Mouse (Mus musculus): ENCODE measurements around the gene Gpatch4.

Gene Gpatch4

GRCm38 (mm10) chr3:88042661-88043421 lies at the start of gene Gpatch4:
Gpatch4 (plus strand) TSS chr3:88043108.
- peak; percentile 97 for DNase-seq

- peak; percentile 70 for DNase-seq
Measured at GRCm38 (mm10) chr3:87993436-87993835, 49.5 kb upstream of the Gpatch4 start.

DNA sequence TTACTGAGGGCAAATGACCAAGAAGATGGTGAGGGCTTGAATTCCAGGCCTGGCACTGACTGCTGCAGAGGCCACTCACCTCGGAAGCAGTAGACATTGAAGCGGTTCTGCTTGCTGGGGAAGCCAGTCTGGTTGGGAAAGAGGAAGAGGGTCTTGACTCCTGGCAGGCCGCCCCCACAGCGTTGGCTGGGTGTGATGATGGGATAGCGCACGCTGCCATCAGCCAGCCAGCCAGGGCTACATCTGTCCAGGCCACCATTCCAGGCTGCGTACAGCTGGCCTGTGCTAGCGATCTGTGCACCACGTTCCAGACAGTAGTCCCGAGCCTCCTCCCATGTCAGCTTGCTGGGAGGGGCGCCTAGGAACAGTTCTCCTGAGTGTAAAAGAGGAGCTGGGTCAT lies 47.6 kb upstream of the Gpatch4 start:
- no peak for DNase-seq

DNA sequence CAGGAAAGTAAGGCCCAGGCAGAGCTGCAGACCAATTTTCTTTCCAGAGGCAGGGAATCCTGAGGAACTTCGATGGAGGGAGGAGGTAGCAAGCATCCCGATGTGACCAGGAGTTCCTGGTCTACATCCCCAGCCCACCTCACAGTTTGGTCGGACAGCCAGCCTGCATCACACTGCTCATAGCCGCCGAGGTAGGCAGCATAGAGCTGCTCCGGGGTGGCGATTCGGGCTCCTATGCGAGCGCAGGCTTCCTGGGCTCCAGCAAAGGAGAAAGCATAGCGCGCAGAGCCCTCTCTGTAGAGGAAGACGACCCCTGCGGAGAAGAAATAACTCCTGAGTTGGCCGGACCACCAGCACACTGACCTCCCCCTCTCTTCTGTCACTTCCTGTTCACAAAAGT lies 46.5 kb upstream of the Gpatch4 start:
- no peak for DNase-seq

GRCm38 (mm10) chr3:87996971-87997614 lies 45.8 kb upstream of the Gpatch4 start:
- peak; percentile 56 for DNase-seq

DNA sequence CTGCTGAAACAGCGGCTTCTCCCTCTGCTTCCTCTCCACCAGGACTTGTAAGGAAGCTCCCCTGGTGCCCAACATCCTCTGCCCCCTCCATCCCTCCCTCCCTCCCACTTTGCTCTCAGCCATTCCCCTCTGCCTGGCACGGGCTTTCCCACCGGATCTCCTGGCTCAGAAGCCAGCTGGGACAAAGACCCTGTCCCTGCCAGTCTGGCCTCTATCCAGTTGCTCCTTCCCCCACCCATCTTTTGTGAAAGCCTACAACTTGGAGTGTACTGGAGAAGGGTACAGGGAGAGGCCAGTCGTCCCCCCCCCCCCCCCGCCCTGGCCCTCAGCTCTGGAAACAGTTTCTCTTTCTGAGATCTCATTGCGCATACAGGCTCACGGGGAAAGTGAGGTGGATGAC lies 44.2 kb upstream of the Gpatch4 start:
- no peak for DNase-seq

- no peak for DNase-seq
Measured at GRCm38 (mm10) chr3:87999243-87999895, 43.5 kb upstream of the Gpatch4 start.

- peak; percentile 64 for DNase-seq
Measured at GRCm38 (mm10) chr3:88000181-88000580, 42.7 kb upstream of the Gpatch4 start, which contains the start of gene Bcan. Bcan (minus strand) TSS chr3:88000230.

DNA sequence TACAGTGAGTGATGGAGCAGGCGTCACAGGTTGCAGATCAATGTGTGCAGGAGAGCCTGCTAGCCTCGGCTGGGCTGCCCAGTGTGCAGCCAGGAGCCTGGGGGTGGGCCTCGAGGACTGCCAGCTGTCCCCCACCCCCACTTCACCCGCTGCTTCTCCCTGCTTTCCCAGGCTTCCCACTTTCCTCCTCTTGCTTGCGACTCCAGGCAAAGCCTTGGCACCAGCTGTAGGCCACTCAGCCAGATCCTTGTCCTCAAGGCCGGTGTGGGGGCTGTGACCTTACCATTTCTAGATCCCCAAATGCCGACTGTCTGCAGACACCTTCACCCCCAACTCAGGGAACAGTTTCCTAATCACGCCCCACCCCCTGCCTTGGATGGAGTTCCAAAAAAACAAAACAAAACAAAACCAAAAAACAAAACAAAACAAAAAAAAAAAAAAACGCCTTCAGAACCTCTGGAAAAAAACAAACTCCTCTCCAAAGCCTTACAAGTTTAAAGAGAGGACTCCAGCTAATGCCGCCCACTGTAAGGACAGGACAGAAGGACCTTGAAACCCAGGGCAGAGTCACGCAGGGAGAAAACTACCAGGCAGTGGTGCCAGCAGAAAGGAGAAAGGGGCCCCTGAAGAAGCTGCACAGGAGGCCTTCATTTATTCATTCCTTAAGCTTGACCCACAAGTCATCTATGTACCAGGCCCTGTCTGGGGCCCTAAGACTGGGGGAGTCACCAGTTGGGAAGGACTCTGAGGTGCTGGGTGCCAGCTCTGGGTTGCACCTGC lies 41.9 kb upstream of the Gpatch4 start:
- DNase-seq, result no peak

- DNase-seq, result peak; percentile 36
Measured at GRCm38 (mm10) chr3:88002291-88002976, 40.5 kb upstream of the Gpatch4 start.

DNA sequence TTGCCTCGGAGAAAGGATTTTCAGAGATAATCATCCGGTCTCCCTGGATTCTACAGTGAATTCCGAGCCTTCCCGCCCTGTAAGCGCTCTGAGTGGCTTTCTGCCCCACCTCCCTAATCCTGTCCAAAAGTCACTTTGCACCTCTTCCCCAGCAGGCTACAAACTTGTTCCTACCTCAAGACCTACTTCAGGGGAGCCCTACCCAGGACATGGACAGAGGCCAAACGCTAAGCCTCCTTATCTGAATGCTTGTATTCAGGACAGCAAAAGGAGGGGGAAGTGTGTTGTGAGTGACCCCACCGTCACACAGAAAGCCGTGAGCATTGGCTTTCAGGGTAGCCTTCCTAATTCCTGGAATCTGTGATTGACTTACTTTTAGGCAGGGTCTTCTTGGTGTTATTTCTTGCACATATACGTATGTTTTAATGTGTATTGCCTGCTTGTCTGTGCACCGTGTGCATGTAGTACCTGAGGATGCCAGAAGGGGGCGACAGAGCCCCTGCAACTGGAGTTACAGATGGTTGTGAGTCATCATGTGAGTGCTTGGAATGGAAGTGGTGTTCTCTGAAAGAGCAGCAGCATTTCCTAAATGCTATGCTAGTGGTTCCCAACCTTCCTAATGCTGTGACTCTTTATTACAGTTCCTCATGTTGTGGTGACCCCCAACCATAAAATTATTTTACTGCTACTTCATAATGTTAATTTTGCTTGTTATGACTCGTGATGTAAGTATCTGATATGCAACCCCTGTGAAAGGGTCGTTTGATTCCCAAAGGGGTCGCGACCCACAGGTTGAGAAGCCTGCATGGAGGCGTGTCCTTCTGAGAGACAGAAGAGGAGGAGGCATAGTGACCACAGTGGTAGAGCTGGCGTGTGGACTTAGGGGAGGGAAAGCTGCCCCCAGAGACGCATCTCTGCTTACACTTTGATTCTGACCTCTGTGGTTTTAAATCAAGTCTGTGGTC lies 36.8 kb upstream of the Gpatch4 start:
- peak; percentile 37 for DNase-seq

DNA sequence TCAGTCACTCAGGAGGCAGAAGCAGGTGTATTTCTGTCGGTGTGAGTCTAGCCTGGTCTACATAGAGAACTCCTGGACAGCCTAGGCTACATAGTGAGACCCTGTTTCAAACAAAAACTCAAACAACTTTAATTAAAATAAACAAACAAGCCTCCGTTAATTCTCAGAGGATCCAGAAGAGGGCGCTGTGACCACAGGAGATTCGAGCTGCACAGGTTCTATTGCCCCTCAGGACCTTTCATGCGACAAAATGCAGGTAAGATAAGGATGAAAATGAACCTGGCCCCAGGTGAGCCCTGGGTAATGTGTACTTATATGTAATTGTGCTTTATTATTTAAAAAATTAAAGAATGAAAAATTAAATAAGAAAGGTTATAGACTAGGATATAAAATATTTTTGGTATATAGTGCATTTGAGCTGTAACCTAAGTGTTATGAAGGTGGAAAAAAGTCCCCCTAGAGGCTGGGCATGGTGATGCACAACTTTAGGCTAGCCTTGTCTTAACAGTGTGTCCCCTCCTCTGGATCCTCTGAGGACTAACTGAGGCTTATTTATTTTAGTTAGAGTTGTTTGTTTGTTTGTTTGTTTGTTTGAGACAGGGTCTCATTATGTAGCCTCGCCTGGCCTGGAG lies 32.2 kb upstream of the Gpatch4 start:
- peak; percentile 57 for DNase-seq

DNA sequence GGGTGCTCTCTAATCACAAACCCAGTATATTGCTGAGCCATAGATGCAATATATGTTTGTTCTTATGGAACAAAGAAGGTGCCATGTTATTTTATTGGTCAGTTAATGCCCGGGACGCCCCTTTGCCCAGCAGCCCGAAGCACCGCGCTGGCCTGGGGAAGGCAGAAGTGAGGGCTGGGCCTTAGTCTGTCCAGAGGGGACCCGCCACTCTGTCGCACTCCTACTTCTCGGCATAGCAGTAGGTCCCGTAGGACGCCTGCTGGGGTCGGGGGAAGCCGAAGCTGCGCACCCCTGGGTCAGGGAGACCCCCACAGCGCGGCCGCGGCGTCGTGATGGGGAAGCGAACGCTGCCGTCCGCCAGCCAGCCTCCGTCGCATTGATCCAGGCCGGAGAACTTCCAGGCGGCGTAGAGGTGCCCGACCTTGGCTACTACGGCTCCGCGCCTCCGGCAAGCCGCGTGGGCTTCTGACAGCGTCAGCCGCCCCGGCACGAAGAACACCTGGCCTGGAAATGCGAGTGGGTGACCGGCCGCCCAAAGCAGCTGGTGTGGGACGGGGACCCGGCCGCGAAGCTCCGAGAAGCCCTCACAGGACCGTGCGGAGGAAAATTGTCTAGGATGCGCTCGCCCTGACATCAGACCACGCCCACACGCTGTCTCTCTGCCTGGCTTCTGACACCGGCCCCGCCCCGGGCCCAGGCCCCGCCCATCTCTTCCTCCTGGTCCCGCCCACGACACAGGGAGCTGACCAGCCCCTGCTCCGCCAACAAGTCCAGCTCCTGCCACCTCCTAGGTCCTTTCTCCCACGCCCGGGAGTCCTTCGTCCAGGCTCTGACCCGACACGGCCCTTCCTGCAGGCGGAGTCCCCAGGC lies 20.4 kb upstream of the Gpatch4 start:
- peak; percentile 93 for DNase-seq

DNA sequence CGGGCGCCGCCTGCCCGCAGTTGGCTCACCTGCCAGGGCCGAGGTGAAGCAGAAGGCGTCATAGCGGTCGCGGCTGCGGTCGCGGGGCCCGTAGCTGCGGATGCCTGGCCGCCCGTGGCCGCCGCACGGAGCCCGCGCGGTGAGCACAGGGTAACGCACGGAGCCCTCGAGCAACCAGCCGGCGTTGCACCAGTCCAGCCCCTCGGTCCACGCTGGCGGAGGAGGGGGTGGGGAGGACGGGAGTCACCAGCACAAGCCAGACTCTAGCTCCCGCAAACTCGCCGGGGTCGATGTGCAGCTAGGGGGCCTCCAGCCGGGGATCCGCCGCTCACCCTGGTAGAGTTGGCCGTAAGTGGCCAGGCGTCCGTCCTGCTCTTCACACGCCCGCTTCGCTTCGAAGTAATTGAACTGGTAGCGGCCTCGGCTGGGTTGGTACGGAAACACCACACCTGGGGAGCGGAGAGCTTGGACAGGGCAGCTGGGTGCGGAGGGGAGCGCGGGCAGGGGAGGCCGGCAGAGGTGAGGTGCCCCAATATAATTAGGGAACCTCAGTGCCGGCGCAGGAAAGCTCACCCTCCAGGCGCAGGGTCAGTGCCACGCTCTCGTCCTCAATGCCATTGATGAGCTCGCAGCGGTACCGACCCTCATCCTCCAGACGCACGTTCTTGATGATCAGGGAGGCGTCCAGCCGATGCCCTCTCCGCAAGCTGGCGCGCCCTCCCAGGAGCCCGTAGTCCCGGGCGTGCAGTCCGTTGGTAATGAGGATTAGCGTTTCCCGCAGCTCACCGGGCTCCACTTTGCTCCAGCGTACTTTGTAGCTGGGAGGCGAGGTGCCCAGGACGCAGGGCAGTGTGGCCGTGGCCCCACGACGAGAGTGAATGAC lies 19.5 kb upstream of the Gpatch4 start:
- peak; percentile 38 for DNase-seq

DNA sequence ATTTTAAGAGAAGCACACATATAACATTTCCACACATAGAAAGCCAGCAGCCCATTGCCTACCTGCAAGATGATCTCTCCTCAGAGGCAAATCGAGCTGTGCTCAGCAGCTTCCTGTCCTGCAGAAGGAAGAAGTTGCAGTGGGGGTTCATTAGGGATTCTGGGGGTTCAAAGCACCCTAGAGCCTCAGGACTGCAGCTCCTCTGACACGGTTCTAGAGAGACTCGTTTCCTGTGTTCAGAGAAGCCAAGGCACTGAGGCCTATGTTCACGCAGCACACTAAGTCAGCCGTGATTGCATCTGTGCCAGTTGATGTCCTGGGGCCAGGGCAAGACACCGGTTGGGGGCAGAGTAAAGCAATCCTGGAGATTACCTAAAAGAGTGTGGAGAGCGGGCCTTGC lies 16.1 kb upstream of the Gpatch4 start:
- no peak for DNase-seq

DNA sequence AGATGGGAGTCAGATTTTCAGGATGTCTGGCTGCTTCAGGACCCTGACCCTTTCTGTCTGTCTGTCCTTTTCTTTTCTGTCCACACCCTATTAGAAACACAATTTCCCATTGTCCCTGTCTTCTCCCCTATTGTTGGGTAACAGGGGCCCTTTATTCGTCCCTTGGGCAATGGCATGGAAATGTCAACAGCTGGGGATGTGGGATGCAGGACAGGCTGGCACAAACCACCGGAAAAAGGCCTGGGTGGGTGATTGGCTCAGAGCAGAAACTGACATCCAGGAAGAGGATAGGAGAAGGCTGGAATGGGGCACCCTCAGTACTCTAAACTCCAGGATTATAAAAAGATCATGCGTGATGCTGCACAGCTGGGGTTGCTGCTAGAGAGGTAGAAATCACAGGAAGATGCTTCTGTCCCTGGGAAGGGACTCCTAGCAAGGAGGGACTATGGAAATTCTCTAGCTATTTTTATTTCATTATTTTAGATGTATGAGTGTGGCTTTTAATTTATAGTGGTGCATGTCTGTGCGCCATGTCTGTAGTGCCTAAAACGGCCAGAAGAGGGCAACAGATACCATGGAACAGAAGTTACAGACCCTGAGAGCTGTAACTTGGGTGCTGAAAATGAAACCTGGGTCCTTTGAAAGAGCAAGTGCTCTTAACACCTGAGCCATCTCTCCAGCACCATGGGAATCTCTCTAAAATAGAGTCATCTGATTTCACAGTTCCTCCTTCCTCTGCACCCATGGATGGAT lies 15.3 kb upstream of the Gpatch4 start, which contains the start of gene Hapln2:
Gene Hapln2, minus strand, starts transcription at position 150 of the 753 bp plus-strand sequence.
- peak; percentile 30 for DNase-seq

- peak; percentile 20 for DNase-seq
Measured at GRCm38 (mm10) chr3:88030608-88031395, 12.1 kb upstream of the Gpatch4 start.

Data from retina, postnatal 1 day (tissue).